Mouse (Mus musculus): ENCODE measurements around the gene Apof. TPM values are rescaled to one million over a fixed set of nuclear protein-coding genes. Genes with fewer than 3 reads are reported as not detected.

Apof gene
- total and polyA plus RNA-seq, 3 experiments = not detected

DNA sequence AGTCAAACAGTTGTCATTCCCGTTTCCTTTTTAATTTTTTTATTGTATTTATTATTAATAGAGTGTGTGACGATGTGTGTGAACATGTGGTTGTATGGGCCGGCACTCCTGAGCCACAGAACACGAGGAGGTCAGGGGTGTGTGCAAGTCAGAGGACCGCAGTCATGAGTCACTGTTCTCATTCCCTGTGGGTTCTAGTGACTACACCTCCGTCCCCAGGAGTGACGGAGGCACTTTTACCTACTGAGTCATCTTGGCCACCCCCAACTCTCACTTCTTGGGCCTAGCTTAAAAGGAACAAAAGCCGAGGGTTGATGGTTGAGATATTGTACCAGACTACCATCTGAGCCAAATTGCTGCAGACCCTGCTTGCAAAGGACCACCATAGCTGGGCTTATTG is 12.1 kb upstream of the Apof start:
- H3K9me3 ChIP-seq (replicated peaks; ENCODE audit: insufficient read depth, low read length) = no peaks in the 10 kb centered on the region
- H3K27me3 ChIP-seq (ENCODE audit: control insufficient read depth in 1 of 2, insufficient read depth in 2 of 2, low read length in 2 of 2) = no peaks in the 10 kb centered on the region
- H3K4me1 ChIP-seq (ENCODE audit: control insufficient read depth in 1 of 2, insufficient read depth in 2 of 2, low read length in 2 of 2) = peaks cover 0 to 8% of the 10 kb centered on the region in 2 experiments; a peak in 3 of 4 replicates
- no peaks in the 10 kb centered on the region for H3K79me2 ChIP-seq (ENCODE audit: control insufficient read depth, insufficient read depth, low read length, poor library complexity)
- H3K9ac ChIP-seq (ENCODE audit: control insufficient read depth, low read depth, low read length, poor library complexity, severe bottlenecking) = no peak overlapping the region
- H3K36me3 ChIP-seq (ENCODE audit: control insufficient read depth in 1 of 2, insufficient read depth in 2 of 2, low read length in 2 of 2) = peaks cover 0 to 2% of the 10 kb centered on the region in 2 experiments
- no peak for DNase-seq (ENCODE audit: low read depth, low spot score)
- H3K4me3 ChIP-seq (ENCODE audit: control insufficient read depth in 1 of 2, insufficient read depth in 1 of 2, low read depth in 2 of 2, low read length in 2 of 2) = no peak overlapping the region
- TF ChIP-seq GATA1 (IDR thresholded peaks at IDR 0.05; ENCODE audit: low read depth, low read length) = no peak
- no peak for TF ChIP-seq TAL1 (IDR thresholded peaks at IDR 0.05; ENCODE audit: low read length)
- no peak for TF ChIP-seq RCOR1 (IDR thresholded peaks at IDR 0.05; ENCODE audit: low read depth, low read length)
- no peak for TF ChIP-seq MXI1 (IDR thresholded peaks at IDR 0.05; ENCODE audit: low read depth, low read length)
- TF ChIP-seq EP300 (IDR thresholded peaks at IDR 0.05; ENCODE audit: low read depth in 1 of 2, low read length in 2 of 2) = no peak
- no peak for TF ChIP-seq SMC3 (IDR thresholded peaks at IDR 0.05; ENCODE audit: low read depth, low read length)
- no peak overlapping the region for H3K27ac ChIP-seq (ENCODE audit: control insufficient read depth, low read depth, low read length)

DNA sequence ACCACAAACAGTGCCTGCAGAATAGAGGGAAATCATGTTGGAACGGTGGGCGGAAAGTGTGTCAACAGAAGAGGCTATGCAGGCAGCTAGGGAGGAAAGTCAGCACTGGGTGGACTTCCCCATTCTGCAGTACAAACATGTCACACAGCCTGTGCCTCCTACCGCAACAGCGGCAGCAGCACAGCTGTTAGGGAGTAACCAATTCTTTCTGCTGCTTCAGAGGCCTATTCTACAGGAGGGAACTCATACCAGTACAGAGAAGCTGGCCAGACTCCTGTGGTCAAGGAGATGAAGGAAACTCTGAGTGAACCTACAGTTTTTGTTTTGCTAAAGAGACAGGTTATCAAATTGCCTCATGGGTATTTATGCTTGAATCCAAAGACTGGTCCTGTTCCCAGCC is 9.5 kb upstream of the Apof start:
- Histone ChIP-seq H3K79me2 (ENCODE audit: control insufficient read depth, insufficient read depth, low read length, poor library complexity) (no peaks in the 10 kb centered on the region), H3K27ac (ENCODE audit: control insufficient read depth, low read depth, low read length) (peak overlapping the region; percentile 39), H3K9me3 (replicated peaks; ENCODE audit: insufficient read depth, low read length) (no peaks in the 10 kb centered on the region), H3K4me3 (ENCODE audit: control insufficient read depth in 1 of 2, insufficient read depth in 1 of 2, low read depth in 2 of 2, low read length in 2 of 2) (0 out of 4 replicates have a peak overlapping the region, but pooled peaks of 1 of the 2 experiments have one; percentile 10), H3K4me1 (ENCODE audit: control insufficient read depth in 1 of 2, insufficient read depth in 2 of 2, low read length in 2 of 2) (peaks cover 0 to 16% of the 10 kb centered on the region in 2 experiments; a peak in 3 of 4 replicates), H3K27me3 (ENCODE audit: control insufficient read depth in 1 of 2, insufficient read depth in 2 of 2, low read length in 2 of 2) (no peaks in the 10 kb centered on the region), H3K36me3 (ENCODE audit: control insufficient read depth in 1 of 2, insufficient read depth in 2 of 2, low read length in 2 of 2) (peaks cover 0 to 6% of the 10 kb centered on the region in 2 experiments; a peak in 2 of 4 replicates), H3K9ac (ENCODE audit: control insufficient read depth, low read depth, low read length, poor library complexity, severe bottlenecking) (peak overlapping the region; percentile 40; the same call in 1 of the 2 replicates)
- TF ChIP-seq TCF12 (IDR thresholded peaks at IDR 0.05; ENCODE audit: low read depth, low read length) (no peak), ETS1 (IDR thresholded peaks at IDR 0.05; ENCODE audit: low read depth, low read length) (peak; percentile 55; the same call in 1 of the 2 replicates), ELF1 (IDR thresholded peaks at IDR 0.05; ENCODE audit: low read depth, low read length) (no peak), TBP (IDR thresholded peaks at IDR 0.05; ENCODE audit: low read depth, low read length) (peak; percentile 72), RCOR1 (IDR thresholded peaks at IDR 0.05; ENCODE audit: low read depth, low read length) (no peak), KAT2A (conservative IDR thresholded peaks at IDR 0.05; ENCODE audit: low read depth, low read length) (no peak), GABPA (IDR thresholded peaks at IDR 0.05; ENCODE audit: low read depth, low read length) (no peak), CTCF (IDR thresholded peaks at IDR 0.05 in 2 of 3, conservative IDR thresholded peaks at IDR 0.05 in 1 of 3; ENCODE audit: control insufficient read depth in 1 of 3, insufficient read depth in 1 of 3, low read depth in 2 of 3, low read length in 3 of 3, poor library complexity in 1 of 3, severe bottlenecking in 1 of 3) (no peak), CHD1 (IDR thresholded peaks at IDR 0.05; ENCODE audit: low read depth, low read length) (no peak), BHLHE40 (IDR thresholded peaks at IDR 0.05; ENCODE audit: borderline replicate concordance, low read depth, low read length) (no peak), RAD21 (IDR thresholded peaks at IDR 0.05; ENCODE audit: low read depth, low read length) (no peak), CHD2 (IDR thresholded peaks at IDR 0.05; ENCODE audit: low read length) (no peak), MEF2A (IDR thresholded peaks at IDR 0.05; ENCODE audit: extremely low read depth, insufficient replicate concordance, low read depth, low read length, poor library complexity, severe bottlenecking) (no peak), POLR2AphosphoS5 (IDR thresholded peaks at IDR 0.05; ENCODE audit: borderline replicate concordance, low read depth, low read length) (no peak), GATA1 (IDR thresholded peaks at IDR 0.05; ENCODE audit: low read depth, low read length) (no peak), SIN3A (IDR thresholded peaks at IDR 0.05; ENCODE audit: low read length) (peak; percentile 56; the same call in 1 of the 2 replicates)
- peak; percentile 81 for DNase-seq (ENCODE audit: low read depth, low spot score)

Data from MEL (cell line).